Mouse (Mus musculus): ENCODE measurements around the gene Als2cl. TPM values are rescaled to one million over a fixed set of nuclear protein-coding genes. Genes with fewer than 3 reads are reported as not detected.

Als2cl gene
- polyA plus RNA-seq, 1 experiment from 2014 or later: 6.1 TPM

GRCm38 (mm10) chr9:110902271-110902670 is 22.6 kb downstream of the Als2cl start:
- Histone ChIP-seq H3K4me1 (replicated peaks) (no peaks in the 10 kb centered on the region), H3K27me3 (replicated peaks) (no peaks in the 10 kb centered on the region), H3K9me3 (no peaks in the 10 kb centered on the region), H3K4me2 (replicated peaks) (no peak overlapping the region), H3K9ac (no peak overlapping the region), H3K4me3 (replicated peaks) (no peak overlapping the region), H3K27ac (no peak overlapping the region), H3K36me3 (no peaks in the 10 kb centered on the region)
- ATAC-seq: no peak
- 78% methylated on average over 4 of the region's 4 CpGs for WGBS

GRCm38 (mm10) chr9:110907201-110907837 is 27.6 kb downstream of the Als2cl start:
- no peaks in the 10 kb centered on the region for H3K4me1 ChIP-seq (replicated peaks)
- 92% methylated on average over 11 of the region's 11 CpGs for WGBS
- H3K4me3 ChIP-seq (replicated peaks): no peak overlapping the region
- no peaks in the 10 kb centered on the region for H3K9me3 ChIP-seq
- H3K27me3 ChIP-seq (replicated peaks): no peaks in the 10 kb centered on the region
- H3K9ac ChIP-seq: no peak overlapping the region
- no peaks in the 10 kb centered on the region for H3K36me3 ChIP-seq
- no peak overlapping the region for H3K4me2 ChIP-seq (replicated peaks)
- ATAC-seq: no peak
- H3K27ac ChIP-seq: no peak overlapping the region

GRCm38 (mm10) chr9:110907838-110908630 is 28.4 kb downstream of the Als2cl start:
- no peak for ATAC-seq
- Histone ChIP-seq H3K9me3 (no peaks in the 10 kb centered on the region), H3K4me2 (replicated peaks) (no peak overlapping the region), H3K9ac (no peak overlapping the region), H3K36me3 (no peaks in the 10 kb centered on the region), H3K27ac (no peak overlapping the region), H3K4me3 (replicated peaks) (no peak overlapping the region), H3K27me3 (replicated peaks) (no peaks in the 10 kb centered on the region), H3K4me1 (replicated peaks) (no peaks in the 10 kb centered on the region)
- 83% methylated on average over 4 of the region's 4 CpGs for WGBS

GRCm38 (mm10) chr9:110908631-110909016 is 29.0 kb downstream of the Als2cl start:
- Histone ChIP-seq H3K4me1 (replicated peaks) (no peaks in the 10 kb centered on the region), H3K27ac (no peak overlapping the region), H3K4me3 (replicated peaks) (no peak overlapping the region), H3K36me3 (no peaks in the 10 kb centered on the region), H3K9ac (no peak overlapping the region), H3K9me3 (no peaks in the 10 kb centered on the region), H3K4me2 (replicated peaks) (no peak overlapping the region), H3K27me3 (replicated peaks) (no peaks in the 10 kb centered on the region)
- no peak for ATAC-seq
- WGBS: 96% methylated on average over 3 of the region's 3 CpGs

GRCm38 (mm10) chr9:110909371-110909967 is 29.8 kb downstream of the Als2cl start:
- no peak overlapping the region for H3K9ac ChIP-seq
- H3K36me3 ChIP-seq: no peaks in the 10 kb centered on the region
- WGBS: 69% methylated on average over 6 of the region's 6 CpGs
- no peaks in the 10 kb centered on the region for H3K27me3 ChIP-seq (replicated peaks)
- H3K9me3 ChIP-seq: no peaks in the 10 kb centered on the region
- H3K27ac ChIP-seq: no peak overlapping the region
- H3K4me1 ChIP-seq (replicated peaks): no peaks in the 10 kb centered on the region
- no peak for ATAC-seq
- no peak overlapping the region for H3K4me3 ChIP-seq (replicated peaks)
- H3K4me2 ChIP-seq (replicated peaks): no peak overlapping the region

GRCm38 (mm10) chr9:110914631-110915236 is 35.1 kb downstream of the Als2cl start:
- no peak overlapping the region for H3K4me2 ChIP-seq (replicated peaks)
- no peak overlapping the region for H3K4me3 ChIP-seq (replicated peaks)
- H3K4me1 ChIP-seq (replicated peaks): no peaks in the 10 kb centered on the region
- no peak overlapping the region for H3K27ac ChIP-seq
- 54% methylated on average over 21 of the region's 21 CpGs for WGBS
- no peak overlapping the region for H3K9ac ChIP-seq
- ATAC-seq: no peak
- H3K9me3 ChIP-seq: no peaks in the 10 kb centered on the region
- H3K36me3 ChIP-seq: no peaks in the 10 kb centered on the region
- H3K27me3 ChIP-seq (replicated peaks): no peaks in the 10 kb centered on the region

GRCm38 (mm10) chr9:110915466-110915865 is 35.8 kb downstream of the Als2cl start:
- Histone ChIP-seq H3K36me3 (no peaks in the 10 kb centered on the region), H3K27me3 (replicated peaks) (no peaks in the 10 kb centered on the region), H3K27ac (no peak overlapping the region), H3K4me1 (replicated peaks) (no peaks in the 10 kb centered on the region), H3K9ac (no peak overlapping the region), H3K4me2 (replicated peaks) (no peak overlapping the region), H3K9me3 (no peaks in the 10 kb centered on the region), H3K4me3 (replicated peaks) (no peak overlapping the region)
- ATAC-seq: no peak
- 56% methylated on average over 8 of the region's 8 CpGs for WGBS

GRCm38 (mm10) chr9:110916786-110917185 is 37.1 kb downstream of the Als2cl start, which contains the start of gene Fam240a:
Gene Fam240a (minus strand): TSS chr9:110916861.
- Histone ChIP-seq H3K27me3 (replicated peaks) (no peaks in the 10 kb centered on the region), H3K9ac (no peak within 1 kb of the TSS), H3K9me3 (no peaks in the 10 kb centered on the region), H3K36me3 (no peaks in the 10 kb centered on the region), H3K4me1 (replicated peaks) (no peaks in the 10 kb centered on the region), H3K4me3 (replicated peaks) (no peak within 1 kb of the TSS), H3K4me2 (replicated peaks) (no peak within 1 kb of the TSS), H3K27ac (no peak within 1 kb of the TSS)
- WGBS: 89% methylated on average over 7 of the region's 7 CpGs
- no peak for ATAC-seq

- no peak for ATAC-seq
- Histone ChIP-seq H3K4me1 (replicated peaks) (no peaks in the 10 kb centered on the region), H3K4me3 (replicated peaks) (no peak overlapping the region), H3K9ac (no peak overlapping the region), H3K27me3 (replicated peaks) (no peaks in the 10 kb centered on the region), H3K9me3 (no peaks in the 10 kb centered on the region), H3K27ac (no peak overlapping the region), H3K4me2 (replicated peaks) (no peak overlapping the region), H3K36me3 (no peaks in the 10 kb centered on the region)
- 68% methylated on average over 15 of the region's 15 CpGs for WGBS
These were observed 41.2 kb downstream of the Als2cl start for GRCm38 (mm10) chr9:110920665-110921419.

- Histone ChIP-seq H3K4me3 (replicated peaks) (no peak overlapping the region), H3K27me3 (replicated peaks) (no peaks in the 10 kb centered on the region), H3K4me2 (replicated peaks) (no peak overlapping the region), H3K9ac (no peak overlapping the region), H3K9me3 (no peaks in the 10 kb centered on the region), H3K4me1 (replicated peaks) (no peaks in the 10 kb centered on the region), H3K36me3 (no peaks in the 10 kb centered on the region), H3K27ac (no peak overlapping the region)
- WGBS: 15% methylated on average over 7 of the region's 7 CpGs
- no peak for ATAC-seq
These were observed 43.1 kb downstream of the Als2cl start for GRCm38 (mm10) chr9:110922759-110923158.

- Histone ChIP-seq H3K27ac (no peak overlapping the region), H3K9me3 (no peaks in the 10 kb centered on the region), H3K4me2 (replicated peaks) (no peak overlapping the region), H3K4me3 (replicated peaks) (no peak overlapping the region), H3K27me3 (replicated peaks) (no peaks in the 10 kb centered on the region), H3K9ac (no peak overlapping the region), H3K4me1 (replicated peaks) (no peaks in the 10 kb centered on the region), H3K36me3 (no peaks in the 10 kb centered on the region)
- ATAC-seq: no peak
- 74% methylated on average over 6 of the region's 6 CpGs for WGBS
These were observed 51.9 kb downstream of the Als2cl start for GRCm38 (mm10) chr9:110931573-110931972.
